Mouse (Mus musculus) forebrain, embryonic 13.5 days (tissue): ENCODE measurements at regions not wholly inside any gene's neighbourhood (a gene's known extent, or its start where the extent isn't known, plus 50 kb on each side); places are given as distances from the start of the nearest gene placed in this dataset.

Experiments used
- ATAC-seq: fragments of 200-750 bp; cut with Nextera tagmentation; 2 replicates; pipeline ENCODE4 v1.8.0; 2017
- H3K27ac ChIP-seq: fragments of 300-500 bp; sonication (generic); 2 replicates; pipeline ENCODE4 v1.5.1; 2015; ENCODE audit warnings: inconsistent platforms, mild to moderate bottlenecking, moderate library complexity
- H3K27me3 ChIP-seq: fragments of 300-500 bp; sonication (generic); 2 replicates; pipeline ENCODE4 v1.6.1; 2015; ENCODE audit warnings: mild to moderate bottlenecking, inconsistent platforms
- H3K36me3 ChIP-seq: fragments of 300-500 bp; sonication (generic); 2 replicates; pipeline ENCODE4 v1.6.1; 2015; ENCODE audit warnings: mild to moderate bottlenecking, inconsistent platforms; ENCODE audit not compliant: poor library complexity, severe bottlenecking
- H3K4me1 ChIP-seq: fragments of 300-500 bp; sonication (generic); 2 replicates; pipeline ENCODE4 v1.6.1; 2015; ENCODE audit warnings: inconsistent platforms
- H3K4me2 ChIP-seq: fragments of 300-500 bp; sonication (generic); 2 replicates; pipeline ENCODE4 v1.6.1; 2015; ENCODE audit warnings: inconsistent platforms, mild to moderate bottlenecking, moderate library complexity
- H3K4me3 ChIP-seq: fragments of 300-500 bp; sonication (generic); 2 replicates; pipeline ENCODE4 v1.5.1; 2015; ENCODE audit warnings: mild to moderate bottlenecking, inconsistent platforms
- H3K9ac ChIP-seq: fragments of 300-500 bp; sonication (generic); 2 replicates; pipeline ENCODE4 v1.6.1; 2015; ENCODE audit warnings: mild to moderate bottlenecking, inconsistent platforms
- H3K9me3 ChIP-seq: fragments of 300-500 bp; sonication (generic); replicated peaks from 2 replicates; pipeline ENCODE4 v1.6.1; 2016; ENCODE audit warnings: inconsistent platforms
- WGBS: fragments of 180-500 bp; shearing (Covaris S2); methylation state at CpG from one replicate; pipeline ENCODE4 v1.1.7; 2015; 5-methylcytosine and 5-hydroxymethylcytosine counted together

- peak; percentile 58 for ATAC-seq
- no peaks in the 10 kb centered on the region for H3K27me3 ChIP-seq
- no peaks in the 10 kb centered on the region for H3K4me1 ChIP-seq
- H3K4me3 ChIP-seq, result no peak overlapping the region
- H3K4me2 ChIP-seq, result no peak overlapping the region
- H3K9ac ChIP-seq, result no peak overlapping the region
- no peaks in the 10 kb centered on the region for H3K36me3 ChIP-seq
- no peaks in the 10 kb centered on the region for H3K9me3 ChIP-seq
- 0 out of 2 replicates have a peak overlapping the region, but pooled peaks have one; percentile 41 for H3K27ac ChIP-seq
- 59% methylated on average over 1 of the region's 1 CpGs for WGBS
Observed at GRCm38 (mm10) chr7:62269156-62269855, 77.1 kb upstream of the Ndn start.

GRCm38 (mm10) chr7:62276219-62276618, 70.2 kb upstream of the Ndn start:
- WGBS, result 48% methylated on average over 2 of the region's 2 CpGs
- H3K27me3 ChIP-seq, result no peaks in the 10 kb centered on the region
- H3K9ac ChIP-seq, result no peak overlapping the region
- no peaks in the 10 kb centered on the region for H3K36me3 ChIP-seq
- H3K27ac ChIP-seq, result no peak overlapping the region
- H3K9me3 ChIP-seq, result no peaks in the 10 kb centered on the region; the same call in none of the 2 replicates
- peak; percentile 48; the same call in 1 of the 2 replicates for ATAC-seq
- no peak overlapping the region for H3K4me3 ChIP-seq
- 0 out of 2 replicates have a peak, but pooled peaks cover 5% of the 10 kb centered on the region for H3K4me1 ChIP-seq
- no peak overlapping the region for H3K4me2 ChIP-seq

- no peaks in the 10 kb centered on the region; the same call in none of the 2 replicates for H3K9me3 ChIP-seq
- no peak overlapping the region for H3K9ac ChIP-seq
- H3K27ac ChIP-seq, result peak overlapping the region; percentile 65
- 0 out of 2 replicates have a peak, but pooled peaks cover 5% of the 10 kb centered on the region for H3K4me1 ChIP-seq
- H3K4me2 ChIP-seq, result no peak overlapping the region
- no peak overlapping the region for H3K4me3 ChIP-seq
- no peaks in the 10 kb centered on the region for H3K27me3 ChIP-seq
- no peak for ATAC-seq
- 41% methylated on average over 2 of the region's 2 CpGs for WGBS
- H3K36me3 ChIP-seq, result no peaks in the 10 kb centered on the region
Observed at GRCm38 (mm10) chr7:62278492-62278891, 67.9 kb upstream of the Ndn start.

GRCm38 (mm10) chr7:62279022-62279421, 67.3 kb upstream of the Ndn start:
- 42% methylated on average over 4 of the region's 4 CpGs for WGBS
- Histone ChIP-seq H3K36me3 (no peaks in the 10 kb centered on the region), H3K4me2 (no peak overlapping the region), H3K27ac (no peak overlapping the region), H3K27me3 (no peaks in the 10 kb centered on the region), H3K4me1 (0 out of 2 replicates have a peak, but pooled peaks cover 5% of the 10 kb centered on the region), H3K4me3 (no peak overlapping the region), H3K9ac (no peak overlapping the region), H3K9me3 (no peaks in the 10 kb centered on the region; the same call in none of the 2 replicates)
- ATAC-seq, result peak; percentile 74; the same call in 1 of the 2 replicates
